Mouse (Mus musculus) frontal cortex, postnatal 36 days (tissue): Measurements from ENCODE around the gene Slc9a4.
"Not testable (repeated sequence)": the region's sequence is repeated elsewhere in the genome, so short reads cannot be mapped to it uniquely, and the experiment has no call there.

ENCODE experiments used
- DNase-seq, 2 experiments: peaks; one replicate each; pipeline ENCODE4 v3.0.0; 2022; ENCODE audit warnings: low spot score in 2 of 2

The Slc9a4 gene

DNA sequence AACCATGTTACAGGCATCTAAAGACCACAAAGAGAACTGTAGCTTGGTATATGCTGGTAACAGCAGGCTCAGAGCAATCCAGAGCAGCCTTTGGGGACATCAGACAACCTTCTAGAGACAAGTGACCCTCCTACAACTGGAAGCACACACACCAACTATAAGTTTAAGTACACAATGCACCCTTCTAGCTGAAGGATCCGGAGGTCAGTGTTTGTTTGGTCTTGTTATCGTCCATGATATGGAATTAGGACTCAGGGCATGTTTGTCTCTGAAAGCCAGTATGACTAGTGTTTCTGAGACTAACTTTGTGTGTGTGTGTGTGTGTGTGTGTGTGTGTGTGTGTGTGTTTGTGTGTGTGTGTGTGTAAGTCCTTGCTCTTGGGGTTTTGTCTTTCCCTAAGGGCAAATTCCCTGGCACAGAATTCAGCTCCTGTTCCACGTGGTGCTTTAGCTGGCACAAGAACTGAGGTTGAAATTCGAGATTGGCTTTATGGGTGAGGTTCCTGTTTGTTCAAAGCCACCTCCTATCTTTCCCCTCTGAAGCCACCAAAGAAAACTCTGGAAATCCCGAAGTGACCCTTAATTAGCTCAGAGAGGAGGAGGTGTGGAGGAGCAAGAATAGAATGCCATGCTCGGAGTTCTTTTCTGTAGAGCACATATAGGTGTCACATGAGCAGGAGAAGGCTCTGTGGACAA lies 71.1 kb downstream of the Slc9a4 start:
- DNase-seq = no peak

DNA sequence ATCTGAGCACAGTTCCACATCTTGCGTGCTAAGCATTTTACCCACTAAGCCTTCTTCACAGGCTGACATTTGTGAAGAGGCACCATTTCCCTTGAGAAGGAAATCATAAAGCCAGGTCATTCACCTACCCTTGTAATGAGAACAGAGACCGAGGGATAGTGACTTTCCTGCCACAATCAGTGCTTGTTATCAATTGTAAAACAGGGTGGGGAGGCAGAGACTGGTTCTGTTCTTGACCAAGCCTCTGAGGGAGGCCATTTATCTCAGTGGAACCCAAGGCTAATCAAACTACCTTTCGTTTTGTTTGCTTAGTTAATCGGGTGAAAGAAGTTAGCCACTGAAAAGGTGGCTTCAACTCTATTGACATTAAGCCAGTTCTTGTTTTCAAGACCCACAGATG lies 77.2 kb downstream of the Slc9a4 start:
- DNase-seq = no peak

DNA sequence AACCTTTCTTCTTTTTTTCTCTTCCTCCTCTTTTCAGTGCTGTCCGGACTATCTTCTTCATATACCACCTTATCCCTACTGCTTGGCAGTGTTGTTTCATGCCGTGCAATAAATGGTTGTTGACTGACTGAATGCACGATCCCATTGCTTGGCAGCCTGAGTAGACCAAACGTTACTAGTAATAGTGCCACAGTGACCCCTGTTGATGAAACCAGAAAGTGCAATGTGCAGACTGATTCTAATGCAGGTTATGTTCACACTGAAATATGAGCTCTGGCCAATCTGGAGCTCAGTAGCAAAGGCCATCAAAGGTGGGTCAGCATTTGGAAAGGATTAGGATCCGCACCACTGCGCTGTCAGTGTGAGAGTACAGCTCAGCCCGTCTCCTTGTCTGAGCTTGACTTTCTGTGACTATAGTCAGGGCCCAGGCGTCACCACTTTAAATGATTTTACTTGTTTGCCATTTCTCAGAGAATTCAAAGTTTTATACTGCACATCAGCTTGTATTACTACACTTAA lies 78.2 kb downstream of the Slc9a4 start:
- peak; percentile 76 to 85 for DNase-seq

DNA sequence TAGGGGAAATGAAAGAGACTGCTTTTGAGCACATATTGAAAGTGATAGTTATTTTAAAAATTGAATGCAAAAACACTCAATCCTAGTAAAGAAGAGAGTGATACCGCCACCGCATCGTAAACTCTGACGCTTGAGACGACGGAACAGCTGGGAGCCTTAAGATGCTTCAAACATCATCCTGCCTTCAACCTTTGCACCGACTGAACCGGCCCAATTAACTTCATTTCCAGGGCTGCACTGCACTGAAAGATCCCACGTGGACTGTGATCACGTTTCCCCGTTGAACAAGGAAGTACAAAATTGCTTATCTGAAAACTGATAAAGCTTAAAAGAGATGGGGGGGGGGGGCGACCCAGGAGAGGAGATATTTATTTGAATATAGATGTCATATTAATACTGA lies 79.1 kb downstream of the Slc9a4 start:
- DNase-seq = no peak

DNA sequence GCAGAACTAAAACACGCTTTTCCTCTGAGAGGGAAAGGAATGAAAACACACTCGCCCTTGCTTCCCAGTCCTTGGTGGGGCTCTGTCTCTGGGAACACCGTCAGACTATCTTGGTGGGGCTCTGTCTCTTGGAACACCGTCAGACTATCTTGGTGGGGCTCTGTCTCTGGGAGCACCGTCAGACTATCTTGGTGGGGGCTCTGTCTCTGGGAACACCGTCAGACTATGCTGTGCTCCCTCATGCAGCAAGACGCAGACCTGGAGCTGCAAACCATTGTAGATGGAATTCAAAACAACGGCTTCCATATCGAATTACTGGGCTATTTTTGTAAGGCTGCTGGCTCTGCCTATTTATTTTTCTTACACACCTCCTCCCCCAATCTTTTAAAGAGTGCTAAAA lies 79.6 kb downstream of the Slc9a4 start:
- no peak for DNase-seq

DNA sequence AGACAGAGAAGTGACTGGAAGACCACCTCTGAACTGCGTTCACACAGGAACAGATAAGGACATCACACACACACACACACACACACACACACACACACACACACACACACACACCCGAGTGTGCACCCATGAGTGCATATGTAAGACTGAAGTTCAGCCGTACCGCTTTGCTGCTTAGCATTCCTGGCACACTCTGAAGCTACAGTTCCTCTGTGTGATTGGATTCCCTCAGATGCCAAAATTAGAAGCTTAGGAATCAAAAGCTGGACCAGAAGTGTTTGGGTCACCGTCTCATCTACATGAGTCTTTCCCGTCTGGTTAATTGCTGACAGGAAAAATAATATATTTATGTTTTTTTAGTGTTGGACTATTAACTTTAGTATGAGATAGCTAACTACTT lies 81.0 kb downstream of the Slc9a4 start:
- DNase-seq = no peak

DNA sequence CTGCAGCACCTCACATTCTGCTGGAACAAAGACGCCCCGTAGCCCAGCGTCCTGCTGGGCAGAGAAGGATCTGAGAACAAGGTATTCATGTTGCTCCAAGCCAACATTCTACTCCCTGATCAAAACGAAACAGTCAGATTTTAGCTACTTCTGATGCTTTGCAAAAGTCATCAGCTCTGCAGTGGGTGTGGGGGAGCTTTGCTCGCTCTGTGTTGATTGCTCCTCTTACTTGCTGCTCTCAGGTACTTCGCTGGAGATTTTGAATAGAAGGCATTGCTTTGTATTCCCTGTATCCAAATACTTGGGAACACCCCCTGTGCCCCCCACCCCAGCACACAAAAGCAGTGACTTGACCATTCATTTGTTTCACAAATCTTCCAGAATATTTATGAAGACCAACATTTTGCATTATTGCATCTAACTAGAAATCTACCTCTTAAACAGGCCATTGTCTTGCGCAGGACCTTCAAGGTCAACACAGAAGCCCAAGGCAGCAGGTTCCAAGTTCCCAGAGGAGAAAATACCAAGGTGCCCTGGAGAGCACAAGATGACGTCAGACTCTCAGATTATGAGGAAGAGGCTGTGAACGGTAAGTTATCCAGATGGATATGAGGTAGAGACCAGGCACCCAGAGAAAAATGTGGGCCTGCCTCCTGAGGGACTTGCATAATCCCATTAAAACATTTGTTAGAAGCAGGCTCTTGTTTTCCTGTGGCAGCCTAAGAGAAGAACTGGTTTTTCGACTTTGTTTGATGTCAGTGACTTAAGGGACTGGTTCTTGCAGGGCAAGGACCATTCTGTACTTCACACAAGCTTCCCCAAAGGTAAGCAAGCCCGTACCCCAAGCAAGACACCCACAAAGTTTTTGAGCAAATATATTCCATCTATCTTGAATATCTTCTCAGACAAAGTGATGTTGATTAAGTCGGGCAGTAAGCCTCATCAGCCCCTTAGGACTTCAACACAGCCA lies 85.8 kb downstream of the Slc9a4 start:
- no peak for DNase-seq

DNA sequence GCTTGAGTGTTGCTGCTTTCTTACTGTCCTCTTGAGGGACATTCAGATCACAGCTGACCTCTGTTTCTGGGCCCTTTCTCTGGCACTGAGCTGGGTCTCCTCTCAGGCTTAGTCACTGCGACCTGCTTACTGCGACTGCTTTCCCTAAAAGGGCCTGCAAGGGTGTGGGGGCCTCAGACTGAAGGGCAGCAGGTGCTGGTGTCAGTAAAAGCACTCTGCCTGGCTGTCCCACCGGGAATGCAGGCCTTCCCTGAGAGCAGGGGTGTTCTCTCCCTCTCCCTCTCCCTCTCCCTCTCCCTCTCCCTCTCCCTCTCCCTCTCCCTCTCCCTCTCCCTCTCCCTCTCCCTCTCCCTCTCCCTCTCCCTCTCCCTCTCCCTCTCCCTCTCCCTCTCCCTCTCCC lies 87.6 kb downstream of the Slc9a4 start:
- not testable (repeated sequence) for DNase-seq

DNA sequence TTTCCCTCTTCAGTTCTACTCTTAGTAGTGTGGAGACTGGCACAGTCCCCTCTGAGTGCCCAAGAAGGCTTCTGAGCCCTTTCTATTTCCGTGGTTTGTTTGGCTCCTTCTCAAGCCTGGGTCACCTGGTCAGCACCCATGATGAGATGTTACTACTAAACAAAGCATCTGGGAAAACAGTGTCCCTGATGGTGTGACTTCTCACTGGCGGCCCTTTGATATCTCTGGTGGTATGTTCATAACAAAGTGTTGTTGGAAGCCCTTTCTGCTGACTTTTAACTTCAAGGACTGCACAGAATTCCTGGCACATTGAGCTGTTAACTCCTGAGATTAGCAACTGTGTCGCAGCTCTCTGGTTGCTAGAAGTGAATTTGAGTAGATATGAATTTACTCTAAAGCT lies 90.1 kb downstream of the Slc9a4 start:
- DNase-seq = no peak

DNA sequence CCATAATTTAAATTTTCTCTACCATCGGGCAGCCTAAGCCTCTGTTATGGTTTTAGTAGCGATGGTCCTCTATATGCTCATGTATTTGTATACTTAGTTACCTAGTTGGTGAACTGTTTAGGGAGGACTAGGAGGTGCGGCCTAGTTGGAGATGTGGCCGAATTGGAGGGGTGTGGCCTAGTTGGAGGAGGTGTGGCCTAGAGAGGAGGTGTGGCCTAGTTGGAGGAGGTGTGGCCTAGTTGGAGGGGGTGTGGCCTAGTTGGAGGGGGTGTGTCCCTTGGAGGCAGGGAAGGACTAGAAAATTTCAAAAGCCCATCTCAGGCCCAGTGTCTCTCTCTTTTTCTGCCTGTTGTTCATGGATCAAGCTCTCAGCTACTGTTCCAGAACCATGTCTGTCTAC lies 91.6 kb downstream of the Slc9a4 start:
- DNase-seq = no peak

DNA sequence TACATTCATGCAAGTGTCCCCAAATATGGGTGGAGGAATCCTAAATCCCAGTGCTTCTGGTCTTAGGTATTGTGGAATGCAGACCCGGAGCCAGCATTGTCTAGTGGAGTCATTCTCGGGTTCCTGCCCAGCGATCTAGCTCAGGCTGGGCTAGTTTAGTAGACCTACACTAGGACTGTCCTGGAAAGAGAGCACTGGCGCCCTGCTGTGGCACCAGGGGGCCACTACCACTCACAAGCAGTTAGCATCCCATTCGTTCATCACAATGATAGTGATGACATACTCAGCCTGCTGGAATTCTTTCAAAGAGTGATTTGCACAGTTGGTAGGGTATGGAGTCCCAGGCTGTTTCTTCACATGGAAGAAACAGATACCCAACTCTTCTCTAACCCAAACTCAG lies 97.4 kb downstream of the Slc9a4 start:
- no peak for DNase-seq
